Mouse (Mus musculus) CH12.LX (cell line): ENCODE data around the gene Gm128.

Source experiments
- ELF1 ChIP-seq: IDR thresholded peaks from 2 replicates; pipeline ENCODE4 v1.6.1; 2014; ENCODE audit warnings: low read depth, mild to moderate bottlenecking, inconsistent platforms, low read length, improper control_type of control experiment
- EP300 ChIP-seq: IDR thresholded peaks from 2 replicates; pipeline ENCODE4 v1.6.1; 2011; ENCODE audit warnings: low read length, improper control_type of control experiment
- POLR2A ChIP-seq: IDR thresholded peaks from 2 replicates; pipeline ENCODE4 v1.6.1; 2011; ENCODE audit warnings: low read depth, mild to moderate bottlenecking, improper control_type of control experiment, low read length
- RCOR1 ChIP-seq: conservative IDR thresholded peaks from 2 replicates; pipeline ENCODE4 v1.6.1; 2012; ENCODE audit warnings: low read depth, mild to moderate bottlenecking, inconsistent platforms, low read length, improper control_type of control experiment
- USF2 ChIP-seq: conservative IDR thresholded peaks from 2 replicates; pipeline ENCODE4 v1.6.1; 2011; ENCODE audit warnings: low read depth, low read length, improper control_type of control experiment

DNA sequence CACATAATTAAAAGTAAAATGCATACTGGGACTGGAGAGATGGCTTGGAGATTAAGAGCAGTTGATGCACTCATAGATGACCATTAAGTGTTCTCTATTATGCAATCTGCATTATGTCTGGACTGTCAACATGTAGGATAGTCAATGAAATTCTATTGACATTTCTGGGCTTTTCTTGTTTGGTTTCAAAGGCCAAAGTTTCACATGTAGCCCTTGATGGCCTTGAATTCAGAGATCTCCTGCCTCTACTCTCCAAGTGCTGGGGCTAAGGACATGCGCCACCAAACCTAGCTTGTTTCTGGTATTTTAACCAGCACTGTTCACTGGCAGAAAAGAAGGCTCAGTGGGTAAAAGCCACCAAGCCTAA, 27.8 kb downstream of the Gm128 start:
- no peak for TF ChIP-seq USF2
- TF ChIP-seq POLR2A, result no peak
- no peak for TF ChIP-seq RCOR1
- no peak for TF ChIP-seq EP300
- no peak for TF ChIP-seq ELF1
